Comparison of ENCODE assay signal across 7 mouse cellular contexts in the genomic region with DNA sequence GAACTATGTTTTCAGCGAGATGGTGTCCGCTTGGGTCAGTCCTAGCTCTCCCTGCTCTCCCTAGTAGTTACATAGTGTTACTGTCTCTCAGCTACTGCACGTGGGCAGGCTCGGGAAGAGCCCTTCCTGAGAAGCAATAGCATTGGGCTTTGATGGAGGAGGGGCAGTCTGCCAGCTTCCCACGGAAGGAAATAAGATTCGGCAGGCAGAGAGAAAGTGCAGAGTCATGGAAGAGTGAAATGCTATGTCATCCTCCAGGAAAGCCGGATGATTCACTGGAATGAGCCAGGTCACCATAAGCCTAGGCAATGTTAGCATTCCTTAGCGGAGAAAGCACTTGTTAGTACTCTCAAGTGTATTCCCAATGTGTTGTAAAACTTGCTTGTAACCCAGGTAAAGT. TPM values are rescaled to one million over a fixed set of nuclear protein-coding genes. Genes with fewer than 3 reads are reported as not detected.
DNase-seq lines count a peak whose midpoint lies in the region; ATAC-seq and TF ChIP-seq lines count a peak whose summit lies in the region.

No protein-coding gene starts in this region.

- H3K9me3 ChIP-seq in intestine, embryonic 16.5 days (ENCODE audit: control insufficient read depth, low read length) = no peaks in the 10 kb centered on the region
- no peaks in the 10 kb centered on the region for H3K9me3 ChIP-seq in lung, postnatal 0 days (ENCODE audit: low read length)

- WGBS in intestine, embryonic 16.5 days = 37% methylated on average over 8 of the region's 8 CpGs
- 22% methylated on average over 8 of the region's 8 CpGs for WGBS in lung, postnatal 0 days

- no peaks in the 10 kb centered on the region for H3K27me3 ChIP-seq in intestine, embryonic 16.5 days (replicated peaks; ENCODE audit: control insufficient read depth, insufficient read depth, low read length)
- no peaks in the 10 kb centered on the region for H3K27me3 ChIP-seq in lung, postnatal 0 days (replicated peaks; ENCODE audit: insufficient read depth, low read length)

- H3K4me2 ChIP-seq in intestine, embryonic 16.5 days (ENCODE audit: low read depth, low read length) = no peak overlapping the region
- peak overlapping the region; percentile 25 for H3K4me2 ChIP-seq in lung, postnatal 0 days (replicated peaks; ENCODE audit: low read depth, low read length)

- no peak for TF ChIP-seq CTCF in lung, postnatal 0 days (IDR thresholded peaks at IDR 0.05)

- H3K36me3 ChIP-seq in intestine, embryonic 16.5 days (ENCODE audit: control insufficient read depth, insufficient read depth, low read length) = no peaks in the 10 kb centered on the region
- no peaks in the 10 kb centered on the region for H3K36me3 ChIP-seq in lung, postnatal 0 days (ENCODE audit: insufficient read depth, low read length)

- no peak overlapping the region for H3K9ac ChIP-seq in intestine, embryonic 16.5 days (ENCODE audit: low read depth, low read length)
- H3K9ac ChIP-seq in lung, postnatal 0 days (replicated peaks; ENCODE audit: low read depth) = no peak overlapping the region

- 0 out of 2 replicates have a peak, but pooled peaks cover 3% of the 10 kb centered on the region for H3K4me1 ChIP-seq in intestine, embryonic 16.5 days (ENCODE audit: control insufficient read depth, insufficient read depth, low read length)
- H3K4me1 ChIP-seq in lung, postnatal 0 days (ENCODE audit: insufficient read depth, low read depth, low read length) = 0 out of 2 replicates have a peak, but pooled peaks cover 2% of the 10 kb centered on the region

- peak; percentile 27; the same call in 1 of the 2 replicates for TF ChIP-seq EP300 in lung, postnatal 0 days (IDR thresholded peaks at IDR 0.05)

- H3K4me3 ChIP-seq in intestine, embryonic 16.5 days (ENCODE audit: low read length) = no peak overlapping the region
- H3K4me3 ChIP-seq in lung, postnatal 0 days (ENCODE audit: low read depth, low read length) = no peak overlapping the region

- H3K27ac ChIP-seq in intestine, embryonic 16.5 days (ENCODE audit: low read length) = no peak overlapping the region
- no peak overlapping the region for H3K27ac ChIP-seq in lung, postnatal 0 days (ENCODE audit: low read length)

- DNase-seq in layer of hippocampus, adult 11-12 months (ENCODE audit: low spot score) = peak; percentile 32
- DNase-seq in layer of hippocampus, adult 9-10 months (ENCODE audit: low spot score) = no peak
- DNase-seq in R1 (ENCODE audit: low read depth, low spot score) = peak; percentile 77
- DNase-seq in embryo, embryonic 11 days = peak; percentile 26
- DNase-seq in lung, postnatal 0 days (ENCODE audit: low spot score) = peak; percentile 74

- ATAC-seq in intestine, embryonic 16.5 days = 0 out of 2 replicates have a peak, but pooled peaks have one; percentile 20
- ATAC-seq in lung, postnatal 0 days = peak; percentile 78
- no peak; the same call in 1 of the 2 replicates for ATAC-seq in erythroblast, adult 5-6 weeks (replicated peaks; ENCODE audit: low FRiP score, poor library complexity, severe bottlenecking)

RNA-seq across cellular contexts. Expression of gene Ptger4, which starts 8.5 kb away (rescaled TPM):
- polyA plus RNA-seq in intestine, embryonic 16.5 days (2015; fragmentation: Nextera tagmentation; extraction: Ambion mirVana) = 6.0 and 7.1 TPM in 2 replicates
- 4.2 and 4.5 TPM in 2 replicates for polyA plus RNA-seq in lung, postnatal 0 days (2015; fragmentation: Nextera tagmentation; extraction: Ambion mirVana)
- 4.8 and 13.6 TPM in 2 replicates for total RNA-seq in erythroblast, adult 5-6 weeks (2015; ENCODE audit: low replicate concordance)
- total RNA-seq in erythroblast, adult 5-6 weeks (2017; ENCODE audit: low replicate concordance) = 2.0 and 3.7 TPM in 2 replicates

RNA-seq across cellular contexts. Expression of gene Ttc33, which starts 50.2 kb away (rescaled TPM):
- 32.0 and 32.9 TPM in 2 replicates for polyA plus RNA-seq in intestine, embryonic 16.5 days (2015; fragmentation: Nextera tagmentation; extraction: Ambion mirVana)
- polyA plus RNA-seq in lung, postnatal 0 days (2015; fragmentation: Nextera tagmentation; extraction: Ambion mirVana) = 35.4 and 35.9 TPM in 2 replicates
- 12.3 and 29.4 TPM in 2 replicates for total RNA-seq in erythroblast, adult 5-6 weeks (2015; ENCODE audit: low replicate concordance)
- 26.4 and 28.4 TPM in 2 replicates for total RNA-seq in erythroblast, adult 5-6 weeks (2017; ENCODE audit: low replicate concordance)
